Mouse (Mus musculus) c-Kit-positive CD71-negative TER-119-negative erythroid progenitor cells, embryonic 14.5 days (primary cell): Measurements from ENCODE around the gene Ripor2.

Experiments used
- DNase-seq: peaks from one replicate; pipeline ENCODE4 v3.0.0-alpha.2; 2013; ENCODE audit warnings: low read depth

Gene Ripor2

GRCm38 (mm10) chr13:24617076-24617798 is 35.2 kb downstream of the Ripor2 start:
- no peak for DNase-seq

GRCm38 (mm10) chr13:24617799-24618130 is 35.8 kb downstream of the Ripor2 start:
- DNase-seq: no peak

- DNase-seq: no peak
Measured at GRCm38 (mm10) chr13:24619711-24620110, 37.7 kb downstream of the Ripor2 start.

- DNase-seq: no peak
Measured at GRCm38 (mm10) chr13:24620439-24620838, 38.5 kb downstream of the Ripor2 start.

- no peak for DNase-seq
Measured at GRCm38 (mm10) chr13:24623631-24624030, 41.6 kb downstream of the Ripor2 start.

- DNase-seq: no peak
Measured at GRCm38 (mm10) chr13:24625071-24625470, 43.1 kb downstream of the Ripor2 start.

- no peak for DNase-seq
Measured at GRCm38 (mm10) chr13:24626698-24627436, 44.9 kb downstream of the Ripor2 start.

GRCm38 (mm10) chr13:24628192-24628591 is 46.2 kb downstream of the Ripor2 start:
- no peak for DNase-seq

- DNase-seq: no peak
Measured at GRCm38 (mm10) chr13:24629073-24629621, 47.2 kb downstream of the Ripor2 start.

GRCm38 (mm10) chr13:24630364-24630763 is 48.4 kb downstream of the Ripor2 start:
- DNase-seq: no peak

- no peak for DNase-seq
Measured at GRCm38 (mm10) chr13:24632988-24633577, 51.1 kb downstream of the Ripor2 start.

- no peak for DNase-seq
Measured at GRCm38 (mm10) chr13:24634346-24635120, 52.5 kb downstream of the Ripor2 start.

- no peak for DNase-seq
Measured at GRCm38 (mm10) chr13:24638371-24639214, 56.6 kb downstream of the Ripor2 start.

- no peak for DNase-seq
Measured at GRCm38 (mm10) chr13:24639215-24640165, 57.5 kb downstream of the Ripor2 start.

GRCm38 (mm10) chr13:24640166-24640560 is 58.2 kb downstream of the Ripor2 start:
- DNase-seq: no peak

GRCm38 (mm10) chr13:24640836-24641385 is 58.9 kb downstream of the Ripor2 start:
- no peak for DNase-seq

GRCm38 (mm10) chr13:24641491-24642430 is 59.8 kb downstream of the Ripor2 start:
- DNase-seq: no peak

GRCm38 (mm10) chr13:24645146-24645545 is 63.2 kb downstream of the Ripor2 start:
- DNase-seq: no peak

GRCm38 (mm10) chr13:24646324-24646723 is 64.3 kb downstream of the Ripor2 start:
- DNase-seq: no peak
